Mouse (Mus musculus) C2C12 (cell line): ENCODE data around the gene Spry1.

Experiments used
- CEBPB ChIP-seq: IDR thresholded peaks from one replicate; pipeline ENCODE4 v1.6.1; 2011; ENCODE audit warnings: low read depth, mild to moderate bottlenecking, control low read depth, moderate library complexity
- CTCF ChIP-seq: IDR thresholded peaks from one replicate; pipeline ENCODE4 v1.5.1; 2011; ENCODE audit not compliant: control insufficient read depth, insufficient read depth, insufficient read length
- MYOD1 ChIP-seq: IDR thresholded peaks from one replicate; pipeline ENCODE4 v1.6.1; 2011; ENCODE audit warnings: low read depth; ENCODE audit not compliant: control insufficient read depth, insufficient read length
- USF1 ChIP-seq: IDR thresholded peaks from one replicate; pipeline ENCODE4 v1.6.1; 2011; ENCODE audit warnings: low read depth, mild to moderate bottlenecking, control low read depth, moderate library complexity

- no peak for TF ChIP-seq MYOD1
- TF ChIP-seq CTCF = no peak
- no peak for TF ChIP-seq CEBPB
- TF ChIP-seq USF1 = no peak
Observed at GRCm38 (mm10) chr3:37657009-37657408, 17.3 kb downstream of the Spry1 start.
